Comparison of ENCODE assay signal across 18 mouse cellular contexts in the genomic region with DNA sequence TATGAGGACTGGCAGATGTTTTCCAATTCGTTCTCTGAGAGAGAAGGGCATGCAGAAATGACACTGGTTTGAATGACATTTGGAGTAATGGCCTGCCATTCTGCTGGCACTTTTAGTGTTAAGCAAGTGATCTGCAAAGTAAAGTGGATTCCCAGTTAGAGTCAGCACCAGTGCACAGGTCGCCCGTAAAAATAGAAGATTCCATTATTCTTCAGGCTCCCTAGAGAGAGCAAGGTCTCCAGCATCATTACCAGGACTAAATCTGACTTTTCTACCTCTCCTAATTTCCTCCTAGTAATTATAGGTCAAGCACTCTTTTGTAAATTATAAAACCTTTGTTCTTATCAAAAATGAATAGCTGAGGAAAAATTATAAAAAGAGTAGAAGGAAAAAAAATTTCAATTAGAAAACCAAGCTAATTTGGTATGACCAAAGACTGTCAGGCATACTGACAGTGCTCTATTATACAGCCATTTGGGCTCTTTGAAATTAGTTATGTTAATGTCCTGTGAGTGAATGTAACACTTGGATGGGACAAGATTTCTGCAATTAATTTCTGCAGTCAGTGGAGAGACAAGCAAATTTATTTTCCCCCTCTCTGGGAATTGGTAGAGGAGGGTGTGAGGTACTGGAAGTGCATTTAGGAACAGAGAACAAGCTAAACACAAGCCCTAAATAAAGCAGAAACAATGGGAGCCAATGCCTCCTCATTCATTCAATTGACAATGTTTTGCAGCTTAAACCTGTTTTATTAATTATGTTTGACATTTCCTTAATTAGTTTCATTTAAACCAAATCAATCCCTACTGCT.
DNase-seq lines count a peak whose midpoint lies in the region; ATAC-seq and TF ChIP-seq lines count a peak whose summit lies in the region.
"Had no signal": no experiment of that assay in that cellular context is flagged by ENCODE, and none has a peak within 500 bp of the region (broad histone marks: within the 10 kb centered on the region; RNA-seq: fewer than 3 reads in every experiment).

No protein-coding gene starts in this region.

- no peak overlapping the region for H3K4me3 ChIP-seq in lung, adult 2 months (replicated peaks; ENCODE audit: extremely low read depth, low read depth, low read length)
- H3K4me3 ChIP-seq in forebrain, postnatal 0 days (ENCODE audit: low read depth, low read length): no peak overlapping the region
- H3K4me3 ChIP-seq in midbrain, embryonic 13.5 days (replicated peaks): no peak overlapping the region
- H3K4me3 ChIP-seq: heart, embryonic 12.5 days; limb, embryonic 15.5 days had no signal

- H3K4me1 ChIP-seq in lung, adult 2 months (ENCODE audit: control insufficient read depth, insufficient read depth, low read length): no peaks in the 10 kb centered on the region
- no peaks in the 10 kb centered on the region for H3K4me1 ChIP-seq in forebrain, postnatal 0 days (ENCODE audit: insufficient read depth)
- 0 out of 2 replicates have a peak, but pooled peaks cover 9% of the 10 kb centered on the region for H3K4me1 ChIP-seq in midbrain, embryonic 13.5 days (replicated peaks)
- H3K4me1 ChIP-seq: heart, embryonic 12.5 days; limb, embryonic 15.5 days had no signal

- no peaks in the 10 kb centered on the region for H3K27me3 ChIP-seq in forebrain, postnatal 0 days (ENCODE audit: insufficient read depth, low read length)
- H3K27me3 ChIP-seq in midbrain, embryonic 13.5 days: no peaks in the 10 kb centered on the region
- H3K27me3 ChIP-seq: heart, embryonic 12.5 days; limb, embryonic 15.5 days had no signal

- no peak for TF ChIP-seq CTCF in lung, adult 2 months (IDR thresholded peaks at IDR 0.05; ENCODE audit: insufficient read depth, low read length)
- no peak for TF ChIP-seq CTCF in forebrain, postnatal 0 days (IDR thresholded peaks at IDR 0.05; ENCODE audit: low read depth)

- no peak overlapping the region for H3K4me2 ChIP-seq in forebrain, postnatal 0 days (ENCODE audit: low read depth)
- H3K4me2 ChIP-seq in midbrain, embryonic 13.5 days (replicated peaks): no peak overlapping the region
- H3K4me2 ChIP-seq: heart, embryonic 12.5 days; limb, embryonic 15.5 days had no signal

- peak; percentile 10; the same call in 1 of the 2 replicates for ATAC-seq in forebrain, postnatal 0 days
- peak; percentile 90 for ATAC-seq in midbrain, embryonic 13.5 days
- ATAC-seq: liver, postnatal 0 days had no signal

- no peak overlapping the region for H3K9ac ChIP-seq in forebrain, postnatal 0 days
- no peak overlapping the region for H3K9ac ChIP-seq in midbrain, embryonic 13.5 days (replicated peaks)
- H3K9ac ChIP-seq: heart, embryonic 12.5 days; limb, embryonic 15.5 days; liver, postnatal 0 days had no signal

- TF ChIP-seq POLR2A in lung, adult 2 months (IDR thresholded peaks at IDR 0.05; ENCODE audit: borderline replicate concordance, extremely low read depth, low read depth, low read length): no peak

- H3K36me3 ChIP-seq in forebrain, postnatal 0 days (ENCODE audit: insufficient read depth): no peaks in the 10 kb centered on the region
- no peaks in the 10 kb centered on the region for H3K36me3 ChIP-seq in midbrain, embryonic 13.5 days
- H3K36me3 ChIP-seq: heart, embryonic 12.5 days; limb, embryonic 15.5 days had no signal

- peak; percentile 3 for DNase-seq in lung, postnatal 14 days
- no peak for DNase-seq in lung, adult 2 months
- DNase-seq in forebrain, postnatal 0 days: no peak
- peak; percentile 46 for DNase-seq in retina, embryonic 14.5 days (ENCODE audit: low spot score)
- DNase-seq in B cell, adult 2 months: no peak
- DNase-seq in spleen, postnatal 14 days (ENCODE audit: low spot score in 2 of 2): no peak
- no peak for DNase-seq in embryo, embryonic 10.5 days (ENCODE audit: low spot score)
- DNase-seq: cerebellum, adult 11 months; gastrocnemius, postnatal 25 days; heart, postnatal 36 days; kidney, adult 18-20 months; kidney, postnatal 14 days; layer of hippocampus, adult 9-11 months; liver, postnatal 0 days; thymus, postnatal 25 days had no signal

- H3K9me3 ChIP-seq in forebrain, postnatal 0 days (ENCODE audit: low read length): no peaks in the 10 kb centered on the region
- H3K9me3 ChIP-seq in midbrain, embryonic 13.5 days: no peaks in the 10 kb centered on the region
- H3K9me3 ChIP-seq: heart, embryonic 12.5 days; limb, embryonic 15.5 days had no signal

- 54% methylated on average over 3 of the region's 3 CpGs for WGBS in lung, adult 2 months
- WGBS in forebrain, postnatal 0 days: 15% methylated on average over 3 of the region's 3 CpGs
- 39% methylated on average over 3 of the region's 3 CpGs for WGBS in midbrain, embryonic 13.5 days

- H3K27ac ChIP-seq in forebrain, postnatal 0 days (ENCODE audit: low read depth, low read length): no peak overlapping the region
- peak overlapping the region; percentile 40; the same call in 1 of the 2 replicates for H3K27ac ChIP-seq in midbrain, embryonic 13.5 days
- H3K27ac ChIP-seq: limb, embryonic 15.5 days had no signal

Comparison
In these comparisons a context has a peak if more than half of its experiments do, and no peak if none do; other contexts are left out.
1. DNase-seq: peak in lung, postnatal 14 days (single experiment) and retina, embryonic 14.5 days (single experiment); none in lung, adult 2 months (single experiment), forebrain, postnatal 0 days (single experiment), B cell, adult 2 months (0 of 2), spleen, postnatal 14 days (0 of 2) and embryo, embryonic 10.5 days (single experiment).